Mouse (Mus musculus) lung, adult 2 months (tissue): ENCODE measurements at regions not wholly inside any gene's neighbourhood (a gene's known extent, or its start where the extent isn't known, plus 50 kb on each side); places are given as distances from the start of the nearest gene placed in this dataset.

Experiments used
- CTCF ChIP-seq: fragments of 200-500 bp; IDR thresholded peaks from 2 replicates; pipeline ENCODE4 v1.5.1; 2011; ENCODE audit warnings: mild to moderate bottlenecking, low read length, control low read depth; ENCODE audit not compliant: insufficient read depth
- POLR2A ChIP-seq: fragments of 200-500 bp; IDR thresholded peaks from 2 replicates; pipeline ENCODE4 v1.6.1; 2011; ENCODE audit warnings: low read depth, mild to moderate bottlenecking, control low read depth, low read length, borderline replicate concordance; ENCODE audit errors: extremely low read depth

- TF ChIP-seq CTCF (no peak; the same call in 1 of the 2 replicates), POLR2A (no peak)
Observed at GRCm38 (mm10) chr12:71701753-71702152, 129.1 kb upstream of the Daam1 start.
